Mouse (Mus musculus): ENCODE data around the gene Olfr1393.

Olfr1393 gene

DNA sequence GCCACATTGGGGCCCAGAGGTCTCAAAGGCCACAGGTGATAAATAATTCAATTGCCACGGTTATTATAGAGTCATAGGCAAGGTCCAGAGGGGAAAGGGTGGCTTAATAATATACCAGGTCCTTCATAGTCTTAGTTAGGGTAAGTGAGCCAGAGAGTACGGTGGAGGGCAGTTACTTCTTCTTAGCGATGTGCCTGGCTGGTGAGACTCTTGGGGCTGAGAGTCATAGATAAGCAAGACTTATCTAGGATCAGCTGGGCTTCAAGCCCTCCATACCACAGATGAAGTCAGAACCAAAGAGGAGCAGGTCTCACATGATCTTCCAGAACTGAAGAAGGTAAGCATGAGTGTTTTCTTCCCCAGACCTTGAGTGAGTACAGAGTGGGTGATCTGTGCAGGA is at the start of gene Olfr1393:
TSS of gene Olfr1393 (plus strand) at position 83 of the 400 bp plus-strand sequence.
- in situ Hi-C loops (cut with MboI, MseI) = no loop called here

DNA sequence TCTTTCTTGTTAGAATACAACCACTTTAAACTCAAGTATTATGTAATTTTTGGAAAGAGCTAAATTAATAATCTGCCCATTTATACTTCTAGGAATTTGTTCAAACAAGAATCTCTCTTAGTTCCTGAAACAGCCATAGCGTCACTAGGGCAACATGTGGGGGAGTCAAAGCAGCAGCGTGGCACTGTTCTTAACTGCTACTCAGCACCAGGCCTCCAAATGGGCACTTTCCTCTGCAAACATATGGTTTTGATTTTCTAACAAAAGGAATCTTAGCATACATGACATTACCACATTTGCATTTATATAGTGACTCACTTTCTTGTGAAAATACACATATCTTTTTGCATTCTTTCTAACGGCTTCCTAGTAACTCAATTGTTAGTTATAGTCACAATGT is 45.3 kb upstream of the Olfr1393 start:
- in situ Hi-C loops (cut with MboI, MseI) = no loop called here

DNA sequence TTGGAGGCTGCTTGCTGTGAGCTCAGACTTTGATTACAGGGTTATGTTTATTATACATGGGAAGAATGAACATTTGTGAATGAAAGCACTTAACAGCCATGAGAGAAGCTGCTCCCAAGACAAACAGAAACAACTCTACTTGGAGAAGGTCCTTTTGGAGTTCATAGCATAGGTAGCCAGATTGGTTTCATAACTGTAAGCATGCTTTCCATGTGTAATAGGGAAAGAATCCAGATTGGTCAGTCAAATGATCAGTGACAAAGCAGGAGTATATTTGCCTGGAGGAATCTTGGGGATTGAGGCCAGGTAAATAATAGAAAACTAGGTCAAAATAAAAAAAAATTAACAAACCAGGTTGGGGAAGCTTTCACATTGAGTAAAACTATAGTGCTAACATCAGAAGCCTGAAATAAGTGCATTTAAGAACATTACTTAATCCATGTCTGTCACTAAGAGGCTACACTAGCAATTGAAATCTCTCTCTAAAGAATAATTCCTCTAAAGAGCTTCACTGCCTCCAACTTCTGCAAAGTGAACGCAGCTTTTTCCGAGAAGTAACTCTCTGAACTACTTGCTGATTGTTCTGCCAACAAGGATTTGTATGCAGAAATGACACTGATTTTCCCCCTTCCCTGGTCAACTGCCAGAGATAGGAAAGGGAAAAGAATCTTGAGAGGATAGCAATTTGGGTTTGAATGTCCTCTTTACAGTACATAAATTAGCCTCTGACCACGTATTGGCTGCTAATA is 42.5 kb upstream of the Olfr1393 start:
- in situ Hi-C loops (cut with MboI, MseI) = no loop called here

DNA sequence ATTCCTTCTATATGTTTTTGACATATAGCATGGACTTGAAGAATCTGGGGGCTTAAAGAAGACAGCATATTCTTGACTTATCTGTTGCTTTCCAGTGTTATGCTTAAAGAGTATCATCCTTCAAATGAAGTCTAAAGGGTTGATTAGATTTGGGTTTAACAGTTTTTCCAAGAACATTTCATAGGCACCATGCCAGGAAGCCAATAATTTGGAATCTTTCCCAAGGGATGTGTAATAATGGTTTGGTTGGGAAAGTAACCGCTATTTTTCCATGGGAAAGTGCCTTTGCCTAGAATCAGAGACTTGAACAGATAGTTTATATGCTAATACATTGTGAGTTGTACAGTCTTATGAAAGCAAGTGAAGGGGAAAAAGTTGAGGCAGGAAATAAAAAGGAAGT is 41.2 kb upstream of the Olfr1393 start:
- in situ Hi-C loops (cut with MboI, MseI) = no loop called here

DNA sequence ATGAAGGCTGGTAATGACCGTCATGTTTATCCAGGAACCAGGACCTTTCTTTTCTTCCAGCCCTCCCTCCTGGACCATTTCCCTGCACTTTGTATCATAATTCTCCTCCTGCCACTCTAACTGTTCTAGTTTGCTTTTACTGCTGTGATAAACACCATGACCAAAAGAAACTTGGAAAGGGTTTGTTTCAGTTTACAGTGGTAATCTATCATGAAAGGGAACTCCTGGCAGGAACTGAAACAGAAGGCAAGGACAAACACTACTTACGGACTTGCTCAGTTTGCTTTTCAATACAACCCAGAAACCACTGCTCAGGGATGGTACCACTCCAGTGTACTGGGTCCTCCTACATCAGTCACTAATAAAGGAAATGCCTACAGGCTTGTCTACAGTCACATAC is 40.6 kb upstream of the Olfr1393 start:
- in situ Hi-C loops (cut with MboI, MseI) = no loop called here

DNA sequence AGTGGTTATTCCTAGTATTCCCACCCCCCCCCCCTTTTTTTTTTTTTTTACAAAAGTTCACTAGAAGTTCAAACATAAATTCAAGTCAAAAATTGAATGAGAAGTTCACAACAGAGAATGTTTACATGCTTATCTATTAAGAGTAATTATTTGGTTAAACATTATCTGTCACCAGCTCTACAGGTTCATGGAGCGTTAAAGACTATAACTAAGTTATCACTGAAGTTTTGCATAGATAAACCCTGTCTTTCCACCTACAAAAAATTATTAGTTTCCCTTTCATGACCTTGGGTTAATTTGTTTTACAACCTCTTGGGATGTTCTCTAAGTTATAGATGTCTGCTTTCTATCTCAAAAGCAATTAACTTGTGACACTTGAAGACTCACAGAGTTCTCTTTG is 37.8 kb upstream of the Olfr1393 start:
- in situ Hi-C loops (cut with MboI, MseI) = loop anchor here (10.0 kb wide), 1 partner anchor 386 kb away; no protein-coding TSS in a partner anchor

DNA sequence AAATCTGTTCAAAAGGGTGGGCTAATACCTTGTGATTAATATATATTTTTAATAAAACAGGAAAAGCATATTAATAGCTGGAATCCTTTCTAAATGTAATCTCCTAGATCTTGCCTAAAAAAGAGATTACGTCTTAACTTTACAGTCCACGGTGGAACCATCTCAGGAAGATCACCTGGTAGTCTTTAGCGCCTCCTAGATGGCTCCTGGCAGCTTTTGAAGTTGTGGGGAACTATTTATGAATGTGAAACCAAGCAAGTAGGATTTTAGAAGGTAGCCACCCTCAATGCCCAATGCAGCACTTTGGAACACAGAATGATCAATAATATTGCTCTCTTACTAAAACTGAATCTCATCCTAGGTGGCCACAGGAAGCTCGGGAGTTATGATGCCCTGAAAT is 37.2 kb upstream of the Olfr1393 start:
- in situ Hi-C loops (cut with MboI, MseI) = loop anchor here (10.0 kb wide), 1 partner anchor 386 kb away; no protein-coding TSS in a partner anchor

DNA sequence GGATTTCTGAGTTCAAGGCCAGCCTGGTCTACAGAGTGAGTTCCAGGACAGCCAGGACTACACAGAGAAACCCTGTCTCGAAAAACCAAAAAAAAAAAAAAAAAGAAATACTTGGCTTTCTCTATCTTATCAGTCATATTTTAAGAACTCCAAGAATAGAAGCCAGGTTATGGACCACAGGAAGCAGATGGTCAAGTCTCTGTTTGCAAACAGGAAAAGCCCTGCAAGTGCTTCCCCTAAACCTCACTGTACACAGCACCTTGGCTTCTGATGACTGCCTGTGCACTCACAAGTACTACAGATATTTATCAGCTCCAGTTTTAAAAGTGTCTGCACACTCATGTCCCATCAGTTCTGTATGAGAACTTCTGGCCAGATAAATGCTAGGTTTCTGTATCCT is 36.6 kb upstream of the Olfr1393 start:
- in situ Hi-C loops (cut with MboI, MseI) = loop anchor here (10.0 kb wide), 1 partner anchor 387 kb away; no protein-coding TSS in a partner anchor

DNA sequence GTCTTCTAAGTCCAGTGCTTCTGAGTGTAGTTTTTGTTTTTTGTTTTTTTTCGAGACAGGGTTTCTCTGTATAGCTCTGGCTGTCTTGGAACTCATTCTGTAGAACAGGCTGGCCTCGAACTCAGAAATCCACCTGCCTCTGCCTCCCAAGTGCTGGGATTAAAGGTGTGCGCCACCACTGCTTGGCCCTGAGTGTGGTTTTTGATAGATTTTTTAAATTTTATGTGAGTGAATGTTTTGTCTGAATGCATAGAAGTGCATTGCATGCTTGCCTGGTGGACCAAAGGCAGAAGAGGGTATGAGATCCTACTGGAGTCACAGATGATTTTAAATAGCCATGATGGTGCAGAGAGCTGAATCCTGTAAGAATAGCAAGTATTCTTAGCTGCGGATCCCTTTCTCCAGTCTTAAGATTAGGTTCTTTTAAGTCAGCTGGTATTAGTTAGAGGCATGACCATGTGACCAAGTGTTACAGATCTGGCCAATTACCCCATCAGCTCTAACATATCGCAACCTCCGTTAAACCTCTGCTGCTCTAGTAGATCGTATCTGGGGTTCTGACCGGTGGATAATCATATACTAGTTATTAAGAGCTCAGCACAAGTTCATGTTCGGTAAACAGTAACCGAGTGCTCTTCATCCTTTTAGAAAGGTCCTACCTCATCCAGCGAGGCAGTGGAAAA is 35.0 kb upstream of the Olfr1393 start:
- in situ Hi-C loops (cut with MboI, MseI) = loop anchor here (10.0 kb wide), 1 partner anchor 388 kb away; no protein-coding TSS in a partner anchor

DNA sequence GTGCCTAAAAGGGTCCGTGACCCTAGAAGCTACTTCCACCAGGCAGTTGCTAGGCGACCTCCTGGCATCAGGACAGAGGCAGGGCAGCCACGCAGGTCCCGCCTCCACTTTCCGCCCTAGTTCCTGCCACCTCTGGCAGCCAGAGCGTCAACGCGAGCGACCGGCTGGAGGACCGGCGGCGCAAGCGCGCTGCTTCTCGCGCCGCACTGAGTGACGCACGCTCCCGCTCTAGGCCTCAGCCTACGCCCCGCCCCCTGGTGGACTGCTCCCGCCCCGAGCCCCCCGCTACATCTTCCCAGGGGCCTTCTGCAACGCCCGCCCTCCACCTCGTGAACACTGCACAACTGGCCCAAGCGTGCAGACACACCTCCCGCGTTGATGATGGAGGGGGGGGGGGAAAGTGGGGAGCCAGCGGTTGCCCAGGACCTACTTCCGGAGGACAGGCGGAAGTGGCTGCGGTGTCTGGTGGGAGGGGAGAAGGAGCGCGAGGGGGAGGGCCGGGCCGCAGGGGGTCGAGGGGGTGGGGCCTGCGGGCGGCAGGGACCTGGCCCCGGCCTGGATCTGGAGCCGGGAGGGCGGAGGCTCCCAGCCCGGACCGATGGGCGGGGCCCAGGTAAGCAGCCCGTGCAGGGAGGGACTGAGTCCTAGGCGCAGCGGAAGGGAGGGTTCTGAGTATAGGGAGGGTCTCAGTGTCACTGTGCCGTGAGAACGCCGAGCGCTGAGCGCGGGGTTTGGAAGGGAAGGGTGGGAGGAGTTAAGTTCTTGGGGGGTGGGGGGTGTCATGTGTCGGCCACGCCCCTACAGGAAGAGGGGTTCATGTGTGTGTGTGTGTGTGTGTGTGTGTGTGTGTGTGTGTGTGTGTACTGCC is 34.1 kb upstream of the Olfr1393 start, which contains the start of gene Mgat1:
TSS of gene Mgat1 (plus strand) at position 465 of the 868 bp plus-strand sequence.
- in situ Hi-C loops (cut with MboI, MseI) = loop anchor here (10.0 kb wide), 1 partner anchor 389 kb away; no protein-coding TSS in a partner anchor

DNA sequence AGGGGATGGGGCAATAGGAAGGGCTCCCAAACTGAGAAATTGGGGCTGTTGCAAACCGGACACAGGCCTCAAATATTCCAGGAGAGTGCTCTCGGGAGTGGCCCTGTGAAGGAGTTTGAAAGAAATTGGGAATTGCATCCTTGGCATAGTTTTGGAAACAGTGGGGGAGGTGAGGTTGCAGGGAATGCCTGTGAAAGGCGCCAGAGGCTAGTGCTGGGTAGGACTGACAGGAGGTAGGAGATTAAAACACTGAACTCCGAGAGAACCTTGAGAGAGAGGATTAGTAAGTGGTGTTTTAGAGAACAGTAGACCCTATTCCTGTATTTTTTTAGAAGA is 33.5 kb upstream of the Olfr1393 start:
- in situ Hi-C loops (cut with MboI, MseI) = loop anchor here (10.0 kb wide), 1 partner anchor 390 kb away; no protein-coding TSS in a partner anchor

DNA sequence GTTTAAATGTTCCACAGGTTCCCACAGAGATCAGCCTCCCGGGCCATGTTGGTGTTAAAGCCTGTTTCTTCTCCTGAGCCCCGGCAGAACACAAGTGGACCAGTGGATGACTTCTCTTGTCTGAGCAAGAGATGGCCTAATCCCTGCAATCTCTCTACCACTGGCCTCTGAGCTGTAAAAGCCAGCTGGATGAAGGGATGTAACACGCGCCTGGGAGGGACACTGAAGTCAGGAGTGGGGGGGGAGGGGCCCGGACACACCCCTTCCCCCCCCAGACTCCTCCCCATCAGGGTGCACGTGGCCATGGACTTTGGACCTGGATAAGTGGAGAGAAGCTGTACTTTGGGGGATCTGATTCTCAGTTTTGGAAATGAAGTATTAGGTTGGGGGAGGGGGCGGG is 32.9 kb upstream of the Olfr1393 start:
- in situ Hi-C loops (cut with MboI, MseI) = loop anchor here (5.0 to 10.0 kb wide), 2 partner anchors 43 to 390 kb away; partner anchors contain the start of gene Zfp62

DNA sequence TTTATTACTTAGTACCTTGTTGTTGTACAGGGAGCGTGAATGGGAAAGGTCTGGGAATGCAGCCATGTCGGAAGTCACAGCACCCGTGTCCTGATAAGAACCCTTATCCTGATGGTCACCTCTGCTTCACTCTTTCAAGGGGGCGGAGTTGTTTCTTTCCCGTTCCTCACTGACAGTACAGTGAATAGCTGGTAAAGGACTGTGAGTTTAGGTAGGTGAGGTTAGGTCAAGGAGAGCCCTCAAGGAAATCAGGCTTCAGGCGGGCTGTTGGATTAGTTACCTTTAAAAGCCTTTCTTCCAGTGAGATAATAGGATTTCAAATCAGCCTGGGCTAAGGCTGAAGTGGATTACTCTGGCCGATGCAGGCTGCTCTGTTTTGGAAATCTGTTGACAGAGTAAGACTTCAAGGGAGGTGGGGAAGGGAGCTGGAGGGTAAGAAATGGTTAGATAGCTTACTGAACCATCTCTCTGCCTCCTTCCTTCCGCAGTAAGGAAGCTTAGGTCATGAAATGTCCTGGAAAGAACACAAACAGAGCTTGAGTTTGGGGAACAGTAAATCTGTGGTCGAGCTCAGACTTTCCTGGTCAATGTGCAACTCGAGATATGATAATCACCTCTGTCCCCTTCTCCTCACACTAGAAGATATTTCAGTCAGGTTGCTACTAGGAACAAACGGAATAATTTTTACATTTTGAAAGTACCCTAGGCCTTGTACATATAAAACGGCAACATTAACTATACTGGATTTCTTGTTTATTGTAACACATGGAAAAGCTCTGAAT is 32.3 kb upstream of the Olfr1393 start:
- in situ Hi-C loops (cut with MboI, MseI) = loop anchor here (5.0 to 10.0 kb wide), 2 partner anchors 44 to 391 kb away; partner anchors contain the start of gene Zfp62

DNA sequence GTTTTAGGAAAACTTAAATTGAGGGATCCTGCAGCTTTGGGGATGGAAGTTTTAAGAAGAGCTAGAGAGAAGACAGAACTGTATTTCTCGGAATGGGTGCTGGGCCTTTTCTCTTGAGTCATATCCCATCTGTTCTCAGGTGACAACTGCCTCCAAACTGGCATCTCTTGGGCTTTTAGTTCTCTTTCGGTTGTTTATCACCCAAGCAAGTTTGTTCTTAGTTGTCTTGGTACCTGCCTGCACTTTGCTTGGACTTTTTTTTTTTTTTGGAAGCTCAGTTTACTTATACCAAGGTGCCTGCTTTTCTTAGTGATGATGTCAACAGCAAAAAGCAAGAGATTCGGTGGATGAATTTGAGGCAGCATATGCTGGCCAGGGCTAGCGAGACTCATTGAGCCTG is 31.6 kb upstream of the Olfr1393 start:
- in situ Hi-C loops (cut with MboI, MseI) = loop anchor here (5.0 to 10.0 kb wide), 2 partner anchors 44 to 392 kb away; partner anchors contain the start of gene Zfp62

DNA sequence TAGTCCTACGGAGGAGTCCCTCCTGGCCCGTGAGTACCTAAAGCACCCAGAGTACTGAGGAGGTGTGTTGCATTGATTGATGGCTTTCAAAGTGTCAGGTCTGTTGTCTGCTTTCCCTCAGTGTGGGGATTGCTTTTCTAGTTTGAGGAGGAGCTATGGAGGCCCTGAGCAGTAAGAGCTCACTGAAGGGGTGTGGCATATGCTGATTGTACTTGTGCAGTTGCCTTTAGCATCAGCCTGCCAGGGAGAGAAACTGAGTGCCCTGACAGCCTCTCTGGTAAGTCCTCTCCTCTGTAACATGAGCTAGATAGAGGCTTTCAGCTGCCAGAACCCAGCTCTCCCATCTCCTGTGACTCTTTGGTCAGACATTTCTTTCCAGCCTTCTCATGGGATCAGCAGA is 30.8 kb upstream of the Olfr1393 start:
- in situ Hi-C loops (cut with MboI, MseI) = loop anchor here (5.0 to 10.0 kb wide), 2 partner anchors 45 to 392 kb away; partner anchors contain the start of gene Zfp62

DNA sequence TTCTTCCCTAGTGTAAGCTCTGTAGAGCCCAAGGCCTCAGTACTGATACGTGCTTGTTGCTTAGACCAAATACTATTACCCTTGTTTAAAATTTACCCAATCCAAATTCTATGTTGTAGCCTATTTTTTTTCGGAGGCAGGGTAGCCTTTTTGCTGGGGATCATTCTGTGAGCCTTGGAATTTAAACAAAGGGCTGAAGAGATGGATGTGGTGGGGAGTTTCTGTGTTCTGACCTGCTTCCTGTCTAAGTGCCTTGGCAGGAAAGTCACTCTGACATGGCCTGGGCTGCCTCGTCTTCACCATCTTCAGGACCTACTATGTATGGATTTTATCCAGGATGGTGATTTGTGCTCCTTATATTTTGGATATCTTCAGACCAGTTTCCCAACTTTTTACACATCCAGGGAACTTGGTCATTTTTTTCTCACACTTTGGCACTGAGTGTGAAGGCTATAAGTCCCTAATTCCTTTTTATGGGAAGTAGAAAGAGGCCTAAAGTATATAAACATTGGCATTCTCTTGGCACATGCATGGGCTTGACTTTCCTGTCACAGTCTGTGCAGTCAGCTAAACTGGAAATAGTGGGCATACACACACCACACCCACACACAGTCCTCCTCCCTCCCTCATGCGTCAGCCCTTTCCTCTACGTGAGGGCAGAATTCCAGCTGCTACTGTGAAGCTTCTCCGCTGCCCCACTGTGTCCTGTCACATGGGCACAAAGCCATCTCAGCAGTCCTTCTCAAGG is 29.7 kb upstream of the Olfr1393 start:
- in situ Hi-C loops (cut with MboI, MseI) = loop anchor here (5.0 to 10.0 kb wide), 2 partner anchors 46 to 394 kb away; partner anchors contain the start of gene Zfp62

DNA sequence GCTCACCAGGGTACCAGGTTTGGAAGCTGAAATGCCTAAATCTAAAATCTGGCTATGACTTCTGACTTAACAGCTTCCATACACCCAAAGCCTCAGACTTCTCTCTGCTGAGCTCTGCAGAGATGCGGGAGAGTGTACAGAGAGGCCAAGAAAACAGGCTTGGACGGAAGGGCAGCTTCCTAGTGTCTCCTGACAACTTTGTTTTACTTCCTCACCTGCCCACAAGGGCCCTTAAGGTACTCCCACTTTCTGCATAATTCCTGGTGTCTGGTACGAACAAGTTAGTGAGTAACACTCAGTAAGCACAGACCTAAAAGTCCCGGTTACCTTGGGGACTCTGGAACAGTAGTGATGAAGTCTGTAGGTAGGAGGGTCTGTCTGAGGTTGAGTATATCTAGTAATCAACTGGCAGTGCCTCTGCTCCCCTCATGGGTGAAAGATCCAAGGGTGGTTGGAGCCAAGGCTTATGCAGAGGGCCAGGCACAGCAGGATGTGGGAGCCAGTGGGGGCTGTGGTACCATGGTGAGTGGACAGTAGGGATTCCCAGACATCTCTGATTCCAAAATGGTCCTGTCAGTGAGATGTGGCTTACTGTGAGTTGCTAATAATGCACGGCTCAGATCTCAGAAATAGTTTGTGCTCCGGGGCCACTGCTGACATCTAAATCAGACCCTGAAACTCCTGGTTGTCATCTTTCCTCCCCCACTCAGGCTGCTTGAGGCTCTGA is 29.0 kb upstream of the Olfr1393 start:
- in situ Hi-C loops (cut with MboI, MseI) = loop anchor here (5.0 to 10.0 kb wide), 2 partner anchors 47 to 394 kb away; partner anchors contain the start of gene Zfp62

DNA sequence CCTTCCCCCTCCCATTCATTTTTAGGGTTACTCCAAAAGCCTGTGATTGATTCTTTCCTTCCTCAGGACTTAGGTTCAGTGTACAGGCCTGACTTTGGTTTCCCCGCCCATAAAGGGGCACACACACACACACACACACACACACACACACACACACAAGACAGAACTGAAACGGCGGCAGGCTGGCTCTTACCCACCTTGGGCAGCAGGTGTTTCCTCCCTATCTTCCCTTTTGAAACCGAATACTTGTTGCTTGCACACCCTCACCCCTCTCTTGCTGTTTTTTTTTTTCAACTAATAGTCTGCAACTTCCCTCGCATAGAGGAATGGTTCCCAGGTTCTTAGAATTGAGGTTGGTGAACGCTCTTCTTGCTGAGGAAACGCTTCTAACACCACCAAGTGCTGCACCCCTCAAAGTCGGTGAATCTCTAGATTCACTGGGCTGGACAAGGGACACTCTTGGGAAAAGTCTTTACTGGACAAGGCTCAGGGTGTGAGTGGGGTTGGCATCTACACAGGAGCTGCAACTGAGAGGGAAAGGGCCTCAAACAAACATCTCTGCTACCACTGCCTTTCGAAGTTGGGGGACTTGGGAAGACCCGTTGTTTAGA is 28.2 kb upstream of the Olfr1393 start:
- in situ Hi-C loops (cut with MboI, MseI) = loop anchor here (5.0 to 10.0 kb wide), 3 partner anchors 48 to 395 kb away; partner anchors contain the start of genes Irgm1 and Zfp62

All from regulatory T cell (primary cell).